Mouse (Mus musculus): ENCODE results near the gene Shank1. TPM values are rescaled to one million over a fixed set of nuclear protein-coding genes. Genes with fewer than 3 reads are reported as not detected.

Gene Shank1
- polyA plus RNA-seq, 1 experiment from 2014 or later, result 3.4 TPM

- H3K9me3 ChIP-seq (ENCODE audit: control insufficient read depth, low read length), result no peaks in the 10 kb centered on the region
- peaks cover 6% of the 10 kb centered on the region; the same call in 1 of the 2 replicates for H3K4me1 ChIP-seq (ENCODE audit: control insufficient read depth, insufficient read depth, low read length)
- ATAC-seq (ENCODE audit: low FRiP score) (no peak), DNase-seq (ENCODE audit: low spot score, missing footprints) (peak; percentile 73)
- no peak overlapping the region for H3K4me3 ChIP-seq (ENCODE audit: low read depth, low read length)
- H3K27ac ChIP-seq (ENCODE audit: low read depth, low read length), result no peak overlapping the region
- WGBS, result 72% methylated on average over 14 of the region's 14 CpGs
- no peak overlapping the region for H3K4me2 ChIP-seq
- no peak overlapping the region for H3K9ac ChIP-seq (ENCODE audit: low read length)
- peaks cover 41% of the 10 kb centered on the region for H3K27me3 ChIP-seq (ENCODE audit: control insufficient read depth, insufficient read depth, low read length)
- no peaks in the 10 kb centered on the region for H3K36me3 ChIP-seq (ENCODE audit: control insufficient read depth, insufficient read depth, low read length)
These were observed 24.1 kb downstream of the Shank1 start for GRCm38 (mm10) chr7:44334139-44334538.

GRCm38 (mm10) chr7:44335031-44335878, 25.2 kb downstream of the Shank1 start:
- no peaks in the 10 kb centered on the region for H3K9me3 ChIP-seq (ENCODE audit: control insufficient read depth, low read length)
- 6% methylated on average over 22 of the region's 40 CpGs for WGBS
- H3K4me3 ChIP-seq (ENCODE audit: low read depth, low read length), result peak overlapping the region; percentile 56
- DNase-seq (ENCODE audit: low spot score, missing footprints) (peak; percentile 91), ATAC-seq (ENCODE audit: low FRiP score) (peak; percentile 75)
- H3K4me2 ChIP-seq, result peak overlapping the region; percentile 76
- H3K4me1 ChIP-seq (ENCODE audit: control insufficient read depth, insufficient read depth, low read length), result peaks cover 6% of the 10 kb centered on the region; the same call in 1 of the 2 replicates
- no peak overlapping the region; the same call in 1 of the 2 replicates for H3K27ac ChIP-seq (ENCODE audit: low read depth, low read length)
- peak overlapping the region; percentile 60 for H3K9ac ChIP-seq (ENCODE audit: low read length)
- H3K27me3 ChIP-seq (ENCODE audit: control insufficient read depth, insufficient read depth, low read length), result peaks cover 41% of the 10 kb centered on the region
- H3K36me3 ChIP-seq (ENCODE audit: control insufficient read depth, insufficient read depth, low read length), result no peaks in the 10 kb centered on the region

GRCm38 (mm10) chr7:44336046-44337021, 26.3 kb downstream of the Shank1 start:
- Histone ChIP-seq H3K9me3 (ENCODE audit: control insufficient read depth, low read length) (no peaks in the 10 kb centered on the region), H3K27me3 (ENCODE audit: control insufficient read depth, insufficient read depth, low read length) (peaks cover 41% of the 10 kb centered on the region)
- peak; percentile 91 for DNase-seq (ENCODE audit: low spot score, missing footprints)

GRCm38 (mm10) chr7:44337121-44337849, 27.2 kb downstream of the Shank1 start:
- WGBS, result 3% methylated on average over 32 of the region's 32 CpGs
- Histone ChIP-seq H3K27me3 (ENCODE audit: control insufficient read depth, insufficient read depth, low read length) (peaks cover 41% of the 10 kb centered on the region), H3K36me3 (ENCODE audit: control insufficient read depth, insufficient read depth, low read length) (no peaks in the 10 kb centered on the region), H3K27ac (ENCODE audit: low read depth, low read length) (no peak overlapping the region), H3K4me2 (peak overlapping the region; percentile 76), H3K9me3 (ENCODE audit: control insufficient read depth, low read length) (no peaks in the 10 kb centered on the region), H3K4me3 (ENCODE audit: low read depth, low read length) (peak overlapping the region; percentile 56), H3K9ac (ENCODE audit: low read length) (no peak overlapping the region), H3K4me1 (ENCODE audit: control insufficient read depth, insufficient read depth, low read length) (peaks cover 6% of the 10 kb centered on the region; the same call in 1 of the 2 replicates)
- ATAC-seq (ENCODE audit: low FRiP score), result no peak; the same call in 1 of the 2 replicates
- peak; percentile 83 for DNase-seq (ENCODE audit: low spot score, missing footprints)

More at GRCm38 (mm10) chr7:44336046-44337021, 26.3 kb downstream of the Shank1 start:
- Histone ChIP-seq H3K9ac (ENCODE audit: low read length) (peak overlapping the region; percentile 60), H3K4me2 (peak overlapping the region; percentile 76), H3K4me3 (ENCODE audit: low read depth, low read length) (peak overlapping the region; percentile 56), H3K36me3 (ENCODE audit: control insufficient read depth, insufficient read depth, low read length) (no peaks in the 10 kb centered on the region), H3K27ac (ENCODE audit: low read depth, low read length) (no peak overlapping the region; the same call in 1 of the 2 replicates), H3K4me1 (ENCODE audit: control insufficient read depth, insufficient read depth, low read length) (peaks cover 6% of the 10 kb centered on the region; the same call in 1 of the 2 replicates)
- 1% methylated on average over 41 of the region's 54 CpGs for WGBS
- ATAC-seq (ENCODE audit: low FRiP score), result peak; percentile 61

GRCm38 (mm10) chr7:44340226-44340625, 30.2 kb downstream of the Shank1 start:
- Histone ChIP-seq H3K4me2 (no peak overlapping the region), H3K4me1 (ENCODE audit: control insufficient read depth, insufficient read depth, low read length) (peaks cover 6% of the 10 kb centered on the region; the same call in 1 of the 2 replicates), H3K27me3 (ENCODE audit: control insufficient read depth, insufficient read depth, low read length) (peaks cover 31% of the 10 kb centered on the region), H3K27ac (ENCODE audit: low read depth, low read length) (no peak overlapping the region), H3K4me3 (ENCODE audit: low read depth, low read length) (no peak overlapping the region), H3K9ac (ENCODE audit: low read length) (no peak overlapping the region), H3K36me3 (ENCODE audit: control insufficient read depth, insufficient read depth, low read length) (no peaks in the 10 kb centered on the region), H3K9me3 (ENCODE audit: control insufficient read depth, low read length) (no peaks in the 10 kb centered on the region)
- WGBS, result 74% methylated on average over 6 of the region's 6 CpGs
- DNase-seq (ENCODE audit: low spot score, missing footprints) (no peak), ATAC-seq (ENCODE audit: low FRiP score) (no peak)

- no peaks in the 10 kb centered on the region for H3K36me3 ChIP-seq (ENCODE audit: control insufficient read depth, insufficient read depth, low read length)
- DNase-seq (ENCODE audit: low spot score, missing footprints) (no peak), ATAC-seq (ENCODE audit: low FRiP score) (no peak)
- no peaks in the 10 kb centered on the region for H3K9me3 ChIP-seq (ENCODE audit: control insufficient read depth, low read length)
- peaks cover 6% of the 10 kb centered on the region; the same call in 1 of the 2 replicates for H3K4me1 ChIP-seq (ENCODE audit: control insufficient read depth, insufficient read depth, low read length)
- H3K27me3 ChIP-seq (ENCODE audit: control insufficient read depth, insufficient read depth, low read length), result peaks cover 22% of the 10 kb centered on the region
- H3K4me3 ChIP-seq (ENCODE audit: low read depth, low read length), result no peak overlapping the region
- 90% methylated on average over 10 of the region's 10 CpGs for WGBS
- H3K9ac ChIP-seq (ENCODE audit: low read length), result no peak overlapping the region
- no peak overlapping the region for H3K27ac ChIP-seq (ENCODE audit: low read depth, low read length)
- H3K4me2 ChIP-seq, result no peak overlapping the region
These were observed 31.1 kb downstream of the Shank1 start for GRCm38 (mm10) chr7:44341119-44341518.

GRCm38 (mm10) chr7:44341714-44342113, 31.7 kb downstream of the Shank1 start:
- DNase-seq (ENCODE audit: low spot score, missing footprints), result peak; percentile 6
- no peak overlapping the region for H3K9ac ChIP-seq (ENCODE audit: low read length)
- 62% methylated on average over 5 of the region's 5 CpGs for WGBS
- H3K27ac ChIP-seq (ENCODE audit: low read depth, low read length), result no peak overlapping the region
- H3K4me3 ChIP-seq (ENCODE audit: low read depth, low read length), result no peak overlapping the region
- H3K4me1 ChIP-seq (ENCODE audit: control insufficient read depth, insufficient read depth, low read length), result peaks cover 2% of the 10 kb centered on the region; the same call in 1 of the 2 replicates
- ATAC-seq (ENCODE audit: low FRiP score), result no peak
- no peaks in the 10 kb centered on the region for H3K36me3 ChIP-seq (ENCODE audit: control insufficient read depth, insufficient read depth, low read length)
- H3K9me3 ChIP-seq (ENCODE audit: control insufficient read depth, low read length), result no peaks in the 10 kb centered on the region
- peaks cover 16% of the 10 kb centered on the region for H3K27me3 ChIP-seq (ENCODE audit: control insufficient read depth, insufficient read depth, low read length)
- H3K4me2 ChIP-seq, result no peak overlapping the region

- Histone ChIP-seq H3K36me3 (ENCODE audit: control insufficient read depth, insufficient read depth, low read length) (no peaks in the 10 kb centered on the region), H3K4me1 (ENCODE audit: control insufficient read depth, insufficient read depth, low read length) (no peaks in the 10 kb centered on the region), H3K4me2 (no peak overlapping the region), H3K4me3 (ENCODE audit: low read depth, low read length) (no peak overlapping the region), H3K9ac (ENCODE audit: low read length) (no peak overlapping the region), H3K27ac (ENCODE audit: low read depth, low read length) (no peak overlapping the region), H3K9me3 (ENCODE audit: control insufficient read depth, low read length) (no peaks in the 10 kb centered on the region), H3K27me3 (ENCODE audit: control insufficient read depth, insufficient read depth, low read length) (no peaks in the 10 kb centered on the region; the same call in none of the 2 replicates)
- no peak; the same call in 1 of the 2 replicates for ATAC-seq (ENCODE audit: low FRiP score)
- 27% methylated on average over 11 of the region's 11 CpGs for WGBS
- peak; percentile 67 for DNase-seq (ENCODE audit: low spot score, missing footprints)
These were observed 33.5 kb downstream of the Shank1 start for GRCm38 (mm10) chr7:44343459-44344015.

Data from midbrain, embryonic 11.5 days (tissue).